Mouse (Mus musculus) liver, postnatal 0 days (tissue): ENCODE measurements at regions not wholly inside any gene's neighbourhood (a gene's known extent, or its start where the extent isn't known, plus 50 kb on each side); places are given as distances from the start of the nearest gene placed in this dataset.

Experiments used
- CTCF ChIP-seq: sonication (generic); IDR thresholded peaks from 2 replicates; pipeline ENCODE4 v1.5.1; 2016; ENCODE audit warnings: antibody characterized with exemption, low read depth
- EP300 ChIP-seq: IDR thresholded peaks from 2 replicates; pipeline ENCODE4 v1.6.1; 2016; ENCODE audit warnings: antibody characterized with exemption, low read depth, mild to moderate bottlenecking

GRCm38 (mm10) chr15:61322243-61322642 is 399.4 kb upstream of the A1bg start:
- TF ChIP-seq CTCF (no peak), EP300 (no peak)
